Mouse (Mus musculus) liver, embryonic 12.5 days (tissue): ENCODE data around the gene Anapc2. TPM values are rescaled to one million over a fixed set of nuclear protein-coding genes. Genes with fewer than 3 reads are reported as not detected.

Experiments used
- ATAC-seq: fragments of 200-750 bp; cut with Nextera tagmentation; 2 replicates; pipeline ENCODE4 v1.8.0; 2017; ENCODE audit warnings: moderate number of reproducible peaks, mild to moderate bottlenecking, moderate library complexity
- H3K27ac ChIP-seq: fragments of 300-500 bp; sonication (generic); 2 replicates; pipeline ENCODE4 v1.5.1; 2016; ENCODE audit warnings: mild to moderate bottlenecking
- H3K27me3 ChIP-seq: fragments of 300-500 bp; sonication (generic); replicated peaks from 2 replicates; pipeline ENCODE4 v1.6.1; 2016; ENCODE audit warnings: mild to moderate bottlenecking, moderate library complexity
- H3K36me3 ChIP-seq: fragments of 300-500 bp; sonication (generic); 2 replicates; pipeline ENCODE4 v1.6.1; 2016; ENCODE audit warnings: mild to moderate bottlenecking, moderate library complexity
- H3K4me1 ChIP-seq: fragments of 300-500 bp; sonication (generic); 2 replicates; pipeline ENCODE4 v1.6.1; 2016
- H3K4me2 ChIP-seq: fragments of 300-500 bp; sonication (generic); 2 replicates; pipeline ENCODE4 v1.6.1; 2016; ENCODE audit warnings: mild to moderate bottlenecking, moderate library complexity
- H3K4me3 ChIP-seq: fragments of 300-500 bp; sonication (generic); 2 replicates; pipeline ENCODE4 v1.5.1; 2016; ENCODE audit warnings: mild to moderate bottlenecking, moderate library complexity
- H3K9ac ChIP-seq: fragments of 300-500 bp; sonication (generic); 2 replicates; pipeline ENCODE4 v1.6.1; 2016; ENCODE audit warnings: mild to moderate bottlenecking, moderate library complexity
- H3K9me3 ChIP-seq: fragments of 300-500 bp; sonication (generic); replicated peaks from 2 replicates; pipeline ENCODE4 v1.6.1; 2016; ENCODE audit warnings: mild to moderate bottlenecking, moderate library complexity
- WGBS: fragments of 180-500 bp; shearing (Covaris S2); methylation state at CpG from one replicate; pipeline ENCODE4 v1.1.7; 2016; ENCODE audit not compliant: insufficient replicate concordance; 5-methylcytosine and 5-hydroxymethylcytosine counted together
- polyA plus RNA-seq: library from polyadenylated mRNA; unstranded; fragments of >200 nt; fragmentation: Nextera tagmentation; extraction: Ambion mirVana; gene quantifications from 2 replicates; pipeline ENCODE4 v1.2.1, GENCODE M21; 2016

Gene Anapc2
- 63.6 and 65.3 TPM in 2 replicates for polyA plus RNA-seq

GRCm38 (mm10) chr2:25271827-25272511 is at the start of gene Anapc2, which contains the start of gene Ssna1:
Anapc2 (plus strand) TSS chr2:25272478.
Ssna1 (minus strand) TSS chr2:25272438.
- Histone ChIP-seq H3K9me3 (no peaks in the 10 kb centered on the region), H3K27me3 (no peaks in the 10 kb centered on the region), H3K4me2 (peak within 1 kb of the TSS; percentile 96), H3K27ac (peak within 1 kb of the TSS; percentile 94), H3K4me3 (peak within 1 kb of the TSS; percentile 92), H3K36me3 (peaks cover 71% of the 10 kb centered on the region), H3K4me1 (peaks cover 47% of the 10 kb centered on the region), H3K9ac (peak within 1 kb of the TSS; percentile 92)
- WGBS, result under 1% methylated on average over 55 of the region's 55 CpGs
- ATAC-seq, result peak; percentile 92

GRCm38 (mm10) chr2:25223681-25224491 is 48.4 kb upstream of the Anapc2 start:
- peak; percentile 79 for ATAC-seq
- peak overlapping the region; percentile 99 for H3K4me3 ChIP-seq
- H3K9ac ChIP-seq, result peak overlapping the region; percentile 95
- peaks cover under 1% of the 10 kb centered on the region; the same call in 1 of the 2 replicates for H3K27me3 ChIP-seq
- peaks cover 28% of the 10 kb centered on the region for H3K36me3 ChIP-seq
- no peaks in the 10 kb centered on the region for H3K9me3 ChIP-seq
- under 1% methylated on average over 53 of the region's 53 CpGs for WGBS
- H3K27ac ChIP-seq, result peak overlapping the region; percentile 100
- H3K4me1 ChIP-seq, result peaks cover 46% of the 10 kb centered on the region
- peak overlapping the region; percentile 88 for H3K4me2 ChIP-seq

- H3K4me1 ChIP-seq, result peaks cover 50% of the 10 kb centered on the region
- H3K4me3 ChIP-seq, result peak within 1 kb of the TSS; percentile 99
- 0% methylated on average over 17 of the region's 17 CpGs for WGBS
- no peaks in the 10 kb centered on the region for H3K9me3 ChIP-seq
- H3K36me3 ChIP-seq, result peaks cover 28% of the 10 kb centered on the region
- peak within 1 kb of the TSS; percentile 100 for H3K27ac ChIP-seq
- H3K4me2 ChIP-seq, result peak within 1 kb of the TSS; percentile 88
- H3K27me3 ChIP-seq, result no peaks in the 10 kb centered on the region
- ATAC-seq, result no peak
- H3K9ac ChIP-seq, result peak within 1 kb of the TSS; percentile 95
Measured at GRCm38 (mm10) chr2:25224492-25224765, 47.8 kb upstream of the Anapc2 start, which contains the start of gene Tubb4b. Tubb4b (minus strand) TSS chr2:25224702.

GRCm38 (mm10) chr2:25224766-25225752 is 47.2 kb upstream of the Anapc2 start:
- peaks cover 50% of the 10 kb centered on the region for H3K4me1 ChIP-seq
- peak overlapping the region; percentile 96 for H3K27ac ChIP-seq
- H3K9ac ChIP-seq, result peak overlapping the region; percentile 84
- WGBS, result 2% methylated on average over 41 of the region's 41 CpGs
- no peaks in the 10 kb centered on the region for H3K9me3 ChIP-seq
- H3K4me3 ChIP-seq, result peak overlapping the region; percentile 99
- H3K36me3 ChIP-seq, result peaks cover 28% of the 10 kb centered on the region
- peak; percentile 90 for ATAC-seq
- 0 out of 2 replicates have a peak, but pooled peaks cover under 1% of the 10 kb centered on the region for H3K27me3 ChIP-seq
- H3K4me2 ChIP-seq, result peak overlapping the region; percentile 75

GRCm38 (mm10) chr2:25225811-25226379 is 46.4 kb upstream of the Anapc2 start:
- H3K27ac ChIP-seq, result peak overlapping the region; percentile 96
- H3K27me3 ChIP-seq, result peaks cover 4% of the 10 kb centered on the region; the same call in 1 of the 2 replicates
- H3K9ac ChIP-seq, result peak overlapping the region; percentile 84
- peak overlapping the region; percentile 75 for H3K4me2 ChIP-seq
- peaks cover 28% of the 10 kb centered on the region for H3K36me3 ChIP-seq
- H3K4me3 ChIP-seq, result peak overlapping the region; percentile 99
- 80% methylated on average over 8 of the region's 8 CpGs for WGBS
- no peak for ATAC-seq
- H3K4me1 ChIP-seq, result peaks cover 50% of the 10 kb centered on the region
- no peaks in the 10 kb centered on the region for H3K9me3 ChIP-seq

GRCm38 (mm10) chr2:25226864-25227263 is 45.4 kb upstream of the Anapc2 start:
- Histone ChIP-seq H3K36me3 (peaks cover 21% of the 10 kb centered on the region), H3K4me1 (peaks cover 45% of the 10 kb centered on the region), H3K27me3 (peaks cover 14% of the 10 kb centered on the region), H3K9ac (no peak overlapping the region), H3K9me3 (no peaks in the 10 kb centered on the region), H3K4me2 (no peak overlapping the region), H3K27ac (0 out of 2 replicates have a peak overlapping the region, but pooled peaks have one; percentile 7), H3K4me3 (no peak overlapping the region)
- 81% methylated on average over 5 of the region's 5 CpGs for WGBS
- no peak for ATAC-seq

- Histone ChIP-seq H3K36me3 (peaks cover 15% of the 10 kb centered on the region), H3K4me3 (no peak overlapping the region), H3K4me2 (no peak overlapping the region), H3K27me3 (peaks cover 14% of the 10 kb centered on the region), H3K27ac (0 out of 2 replicates have a peak overlapping the region, but pooled peaks have one; percentile 74), H3K4me1 (peaks cover 40% of the 10 kb centered on the region), H3K9ac (no peak overlapping the region), H3K9me3 (no peaks in the 10 kb centered on the region)
- 76% methylated on average over 4 of the region's 4 CpGs for WGBS
- no peak for ATAC-seq
Measured at GRCm38 (mm10) chr2:25227406-25227805, 44.9 kb upstream of the Anapc2 start.

- peak overlapping the region; percentile 48 for H3K4me3 ChIP-seq
- peaks cover 14% of the 10 kb centered on the region for H3K27me3 ChIP-seq
- peaks cover 36% of the 10 kb centered on the region for H3K4me1 ChIP-seq
- peaks cover 5% of the 10 kb centered on the region for H3K36me3 ChIP-seq
- ATAC-seq, result peak; percentile 27
- H3K9ac ChIP-seq, result peak overlapping the region; percentile 67
- H3K9me3 ChIP-seq, result no peaks in the 10 kb centered on the region
- 0% methylated on average over 7 of the region's 7 CpGs for WGBS
- peak overlapping the region; percentile 70 for H3K4me2 ChIP-seq
- peak overlapping the region; percentile 74 for H3K27ac ChIP-seq
Measured at GRCm38 (mm10) chr2:25228431-25228889, 43.8 kb upstream of the Anapc2 start.

- peak overlapping the region; percentile 48 for H3K4me3 ChIP-seq
- ATAC-seq, result no peak
- 65% methylated on average over 6 of the region's 6 CpGs for WGBS
- H3K9ac ChIP-seq, result peak overlapping the region; percentile 67; the same call in 1 of the 2 replicates
- peak overlapping the region; percentile 74 for H3K27ac ChIP-seq
- peaks cover 39% of the 10 kb centered on the region for H3K4me1 ChIP-seq
- H3K9me3 ChIP-seq, result no peaks in the 10 kb centered on the region
- peaks cover 16% of the 10 kb centered on the region for H3K27me3 ChIP-seq
- peak overlapping the region; percentile 70 for H3K4me2 ChIP-seq
- no peaks in the 10 kb centered on the region for H3K36me3 ChIP-seq
Measured at GRCm38 (mm10) chr2:25228995-25229530, 43.2 kb upstream of the Anapc2 start.

- H3K9ac ChIP-seq, result no peak overlapping the region
- no peak overlapping the region for H3K27ac ChIP-seq
- peaks cover 18% of the 10 kb centered on the region for H3K27me3 ChIP-seq
- no peaks in the 10 kb centered on the region for H3K36me3 ChIP-seq
- no peak overlapping the region for H3K4me2 ChIP-seq
- peaks cover 45% of the 10 kb centered on the region for H3K4me1 ChIP-seq
- H3K4me3 ChIP-seq, result no peak overlapping the region
- ATAC-seq, result no peak
- no peaks in the 10 kb centered on the region for H3K9me3 ChIP-seq
- WGBS, result 73% methylated on average over 5 of the region's 5 CpGs
Measured at GRCm38 (mm10) chr2:25229582-25229981, 42.7 kb upstream of the Anapc2 start.
